ENCODE assay signal across 8 mouse cellular contexts in genomic region chr11:53635590-53636182, GRCm38 (mm10). TPM values are rescaled to one million over a fixed set of nuclear protein-coding genes. Genes with fewer than 3 reads are reported as not detected.
DNase-seq lines count a peak whose midpoint lies in the region; ATAC-seq and TF ChIP-seq lines count a peak whose summit lies in the region.

No protein-coding gene starts in this region.

- H3K9me3 ChIP-seq in kidney, embryonic 14.5 days (ENCODE audit: control insufficient read depth, low read length) = no peaks in the 10 kb centered on the region
- H3K9me3 ChIP-seq in embryonic facial prominence, embryonic 12.5 days = no peaks in the 10 kb centered on the region
- no peaks in the 10 kb centered on the region for H3K9me3 ChIP-seq in intestine, embryonic 14.5 days (ENCODE audit: control insufficient read depth, low read length)

- ATAC-seq in kidney, embryonic 14.5 days (ENCODE audit: low FRiP score, low TSS enrichment) = no peak
- no peak for ATAC-seq in embryonic facial prominence, embryonic 12.5 days (ENCODE audit: insufficient number of reproducible peaks, insufficient read depth, low FRiP score, low TSS enrichment)
- ATAC-seq in intestine, embryonic 14.5 days (replicated peaks; ENCODE audit: low FRiP score, low TSS enrichment, low read depth) = no peak

- DNase-seq in kidney, adult 18-20 months = no peak
- DNase-seq in intestine, embryonic 14.5 days (ENCODE audit: low spot score) = no peak
- DNase-seq in cerebellum, adult 11 months = no peak
- no peak for DNase-seq in ovary, postnatal 36 days (ENCODE audit: low spot score)
- DNase-seq in kidney, postnatal 4 days = no peak

- 0 out of 2 replicates have a peak, but pooled peaks cover 8% of the 10 kb centered on the region for H3K4me1 ChIP-seq in kidney, embryonic 14.5 days (ENCODE audit: control insufficient read depth, insufficient read depth, low read length)
- H3K4me1 ChIP-seq in embryonic facial prominence, embryonic 12.5 days = peaks cover 16% of the 10 kb centered on the region
- 0 out of 2 replicates have a peak, but pooled peaks cover 7% of the 10 kb centered on the region for H3K4me1 ChIP-seq in intestine, embryonic 14.5 days (replicated peaks; ENCODE audit: control insufficient read depth, insufficient read depth, low read length)

- no peak for TF ChIP-seq POLR2A in myocyte (IDR thresholded peaks at IDR 0.05; ENCODE audit: insufficient read length, low read depth)

- WGBS in kidney, embryonic 14.5 days = 37% methylated on average over 9 of the region's 9 CpGs
- WGBS in embryonic facial prominence, embryonic 12.5 days = 32% methylated on average over 9 of the region's 9 CpGs
- 43% methylated on average over 9 of the region's 9 CpGs for WGBS in intestine, embryonic 14.5 days

- H3K9ac ChIP-seq in kidney, embryonic 14.5 days (ENCODE audit: low read depth, low read length) = peak overlapping the region; percentile 37; the same call in 1 of the 2 replicates
- peak overlapping the region; percentile 45; the same call in 1 of the 2 replicates for H3K9ac ChIP-seq in embryonic facial prominence, embryonic 12.5 days
- no peak overlapping the region for H3K9ac ChIP-seq in intestine, embryonic 14.5 days (ENCODE audit: low read length)

- no peak overlapping the region for H3ac ChIP-seq in myocyte (ENCODE audit: control insufficient read depth, insufficient read length)

- peak overlapping the region; percentile 37 for H3K4me3 ChIP-seq in kidney, embryonic 14.5 days (ENCODE audit: low read length)
- H3K4me3 ChIP-seq in embryonic facial prominence, embryonic 12.5 days = peak overlapping the region; percentile 39
- peak overlapping the region; percentile 34 for H3K4me3 ChIP-seq in intestine, embryonic 14.5 days (ENCODE audit: low read depth, low read length)
- H3K4me3 ChIP-seq in myocyte = no peak overlapping the region

- H3K27me3 ChIP-seq in kidney, embryonic 14.5 days (ENCODE audit: control insufficient read depth, insufficient read depth, low read length) = peaks cover 15% of the 10 kb centered on the region
- H3K27me3 ChIP-seq in embryonic facial prominence, embryonic 12.5 days = 0 out of 2 replicates have a peak, but pooled peaks cover 12% of the 10 kb centered on the region
- peaks cover 22% of the 10 kb centered on the region for H3K27me3 ChIP-seq in intestine, embryonic 14.5 days (replicated peaks; ENCODE audit: control insufficient read depth, insufficient read depth, low read length)
- H3K27me3 ChIP-seq in myocyte (ENCODE audit: control insufficient read depth, insufficient read depth, insufficient read length) = peaks cover 6% of the 10 kb centered on the region

- H3K27ac ChIP-seq in kidney, embryonic 14.5 days (ENCODE audit: low read depth, low read length) = no peak overlapping the region
- no peak overlapping the region for H3K27ac ChIP-seq in embryonic facial prominence, embryonic 12.5 days
- H3K27ac ChIP-seq in intestine, embryonic 14.5 days (ENCODE audit: low read depth) = no peak overlapping the region

- peak overlapping the region; percentile 75 for H3K4me2 ChIP-seq in kidney, embryonic 14.5 days (replicated peaks; ENCODE audit: low read depth, low read length)
- peak overlapping the region; percentile 74 for H3K4me2 ChIP-seq in embryonic facial prominence, embryonic 12.5 days (replicated peaks)
- H3K4me2 ChIP-seq in intestine, embryonic 14.5 days (ENCODE audit: low read length) = peak overlapping the region; percentile 65
- peak overlapping the region; percentile 6 for H3K4me2 ChIP-seq in myocyte (ENCODE audit: low read depth)

- no peaks in the 10 kb centered on the region for H3K36me3 ChIP-seq in kidney, embryonic 14.5 days (ENCODE audit: control insufficient read depth, insufficient read depth, low read length)
- no peaks in the 10 kb centered on the region for H3K36me3 ChIP-seq in embryonic facial prominence, embryonic 12.5 days
- H3K36me3 ChIP-seq in intestine, embryonic 14.5 days (ENCODE audit: control insufficient read depth, insufficient read depth, low read length) = no peaks in the 10 kb centered on the region
- no peaks in the 10 kb centered on the region for H3K36me3 ChIP-seq in myocyte (ENCODE audit: control insufficient read depth, insufficient read depth)

- no peaks in the 10 kb centered on the region for H3K79me2 ChIP-seq in myocyte (ENCODE audit: control insufficient read depth, insufficient read depth)

TF ChIP-seq in myocyte, 11 proteins besides CTCF, POLR2A, EP300 and RAD21:
- TF ChIP-seq POLR2AphosphoS2 (IDR thresholded peaks at IDR 0.05; ENCODE audit: insufficient read length, low read depth) (no peak), USF1 (IDR thresholded peaks at IDR 0.05; ENCODE audit: low read depth) (no peak), CEBPB (IDR thresholded peaks at IDR 0.05; ENCODE audit: insufficient read depth, poor library complexity, severe bottlenecking) (no peak), TCF12 (IDR thresholded peaks at IDR 0.05; ENCODE audit: insufficient read depth, poor library complexity, severe bottlenecking) (no peak), SRF (IDR thresholded peaks at IDR 0.05; ENCODE audit: control insufficient read depth, insufficient read length, low read depth) (no peak), MYOG (IDR thresholded peaks at IDR 0.05; ENCODE audit: control insufficient read depth in 1 of 3, insufficient read depth in 1 of 3, insufficient read length in 2 of 3, low read depth in 2 of 3) (no peak), TCF3 (IDR thresholded peaks at IDR 0.05; ENCODE audit: insufficient read length, low read depth) (no peak), E2F4 (IDR thresholded peaks at IDR 0.05; ENCODE audit: insufficient read depth) (no peak), MAX (IDR thresholded peaks at IDR 0.05; ENCODE audit: low read depth) (no peak), MYOD1 (IDR thresholded peaks at IDR 0.05; ENCODE audit: control insufficient read depth in 1 of 3, insufficient read length in 2 of 3, low read depth in 2 of 3) (no peak), REST (IDR thresholded peaks at IDR 0.05; ENCODE audit: insufficient read depth, insufficient read length) (no peak)

RNA-seq across cellular contexts. Expression of gene Il13, which starts 1.2 kb away (rescaled TPM):
- polyA plus RNA-seq in kidney, embryonic 14.5 days (2014; fragmentation: Nextera tagmentation; extraction: Ambion mirVana) = not detected in 2 replicates
- polyA plus RNA-seq in embryonic facial prominence, embryonic 12.5 days (2016; fragmentation: Nextera tagmentation; extraction: Ambion mirVana) = not detected in 2 replicates
- not detected in 2 replicates for polyA plus RNA-seq in intestine, embryonic 14.5 days (2014; fragmentation: Nextera tagmentation; extraction: Ambion mirVana)
- not detected for polyA plus RNA-seq in myocyte (2012; fragmentation: generic; extraction: Trizol)

RNA-seq across cellular contexts. Expression of gene Il4, which starts 17.2 kb away (rescaled TPM):
- 1.3 and 1.5 TPM in 2 replicates for polyA plus RNA-seq in kidney, embryonic 14.5 days (2014; fragmentation: Nextera tagmentation; extraction: Ambion mirVana)
- polyA plus RNA-seq in embryonic facial prominence, embryonic 12.5 days (2016; fragmentation: Nextera tagmentation; extraction: Ambion mirVana) = 1.2 and 2.3 TPM in 2 replicates
- 1.1 and 1.2 TPM in 2 replicates for polyA plus RNA-seq in intestine, embryonic 14.5 days (2014; fragmentation: Nextera tagmentation; extraction: Ambion mirVana)
- polyA plus RNA-seq in myocyte (2012; fragmentation: generic; extraction: Trizol) = 0.19 TPM

Comparison
In these comparisons a context has a peak if more than half of its experiments do, and no peak if none do; other contexts are left out.
1. H3K4me2 ChIP-seq: peak in every context shown above with its lines; median percentile 75 in kidney, embryonic 14.5 days; 74 in embryonic facial prominence, embryonic 12.5 days; 65 in intestine, embryonic 14.5 days; 6 in myocyte.